Mouse (Mus musculus): Measurements from ENCODE around the gene Cwc27. TPM values are rescaled to one million over a fixed set of nuclear protein-coding genes. Genes with fewer than 3 reads are reported as not detected.

Gene Cwc27
- polyA plus RNA-seq, 1 experiment = 22.4 TPM

- Histone ChIP-seq H3K27ac (ENCODE audit: control insufficient read depth, insufficient read depth, low read depth, low read length, poor library complexity) (no peak overlapping the region), H3K4me3 (replicated peaks; ENCODE audit: control insufficient read depth, low read depth, low read length) (no peak overlapping the region), H3K4me1 (ENCODE audit: control insufficient read depth, insufficient read depth, low read length) (no peaks in the 10 kb centered on the region)
- TF ChIP-seq CTCF (IDR thresholded peaks at IDR 0.05; ENCODE audit: control insufficient read depth, insufficient read depth, low read length) = no peak
- TF ChIP-seq POLR2A (IDR thresholded peaks at IDR 0.05; ENCODE audit: borderline replicate concordance, control insufficient read depth, low read depth, low read length) = no peak
- 76% methylated on average over 4 of the region's 4 CpGs for WGBS
Measured at GRCm38 (mm10) chr13:104594820-104595351, 222.1 kb downstream of the Cwc27 start.

- Histone ChIP-seq H3K4me3 (replicated peaks; ENCODE audit: control insufficient read depth, low read depth, low read length) (no peak overlapping the region), H3K27ac (ENCODE audit: control insufficient read depth, insufficient read depth, low read depth, low read length, poor library complexity) (no peak overlapping the region), H3K4me1 (ENCODE audit: control insufficient read depth, insufficient read depth, low read length) (no peaks in the 10 kb centered on the region)
- TF ChIP-seq POLR2A (IDR thresholded peaks at IDR 0.05; ENCODE audit: borderline replicate concordance, control insufficient read depth, low read depth, low read length) (no peak), CTCF (IDR thresholded peaks at IDR 0.05; ENCODE audit: control insufficient read depth, insufficient read depth, low read length) (no peak)
- WGBS = 84% methylated on average over 7 of the region's 7 CpGs
Measured at GRCm38 (mm10) chr13:104590931-104591330, 226.0 kb downstream of the Cwc27 start.

GRCm38 (mm10) chr13:104590097-104590607 lies 226.8 kb downstream of the Cwc27 start:
- 72% methylated on average over 11 of the region's 11 CpGs for WGBS
- H3K4me1 ChIP-seq (ENCODE audit: control insufficient read depth, insufficient read depth, low read length) = no peaks in the 10 kb centered on the region
- H3K27ac ChIP-seq (ENCODE audit: control insufficient read depth, insufficient read depth, low read depth, low read length, poor library complexity) = no peak overlapping the region
- peak; percentile 18; the same call in 1 of the 2 replicates for TF ChIP-seq CTCF (IDR thresholded peaks at IDR 0.05; ENCODE audit: control insufficient read depth, insufficient read depth, low read length)
- no peak for TF ChIP-seq POLR2A (IDR thresholded peaks at IDR 0.05; ENCODE audit: borderline replicate concordance, control insufficient read depth, low read depth, low read length)
- H3K4me3 ChIP-seq (replicated peaks; ENCODE audit: control insufficient read depth, low read depth, low read length) = no peak overlapping the region

- H3K4me3 ChIP-seq (replicated peaks; ENCODE audit: control insufficient read depth, low read depth, low read length) = no peak overlapping the region
- no peak for TF ChIP-seq POLR2A (IDR thresholded peaks at IDR 0.05; ENCODE audit: borderline replicate concordance, control insufficient read depth, low read depth, low read length)
- TF ChIP-seq CTCF (IDR thresholded peaks at IDR 0.05; ENCODE audit: control insufficient read depth, insufficient read depth, low read length) = no peak
- H3K27ac ChIP-seq (ENCODE audit: control insufficient read depth, insufficient read depth, low read depth, low read length, poor library complexity) = no peak overlapping the region
- no peaks in the 10 kb centered on the region for H3K4me1 ChIP-seq (ENCODE audit: control insufficient read depth, insufficient read depth, low read length)
- WGBS = 82% methylated on average over 5 of the region's 5 CpGs
Measured at GRCm38 (mm10) chr13:104588383-104588782, 228.6 kb downstream of the Cwc27 start.

Other genes starting within 250 kb of the Cwc27 start
- 6.2 and 9.3 TPM in 2 replicates for gene Srek1ip1, start 24.7 kb downstream of the Cwc27 start, polyA plus RNA-seq (2011; ENCODE audit: insufficient read depth, insufficient read length, low replicate concordance, missing spikeins)
- not detected in 2 replicates for gene Shisal2b, start 46.8 kb upstream of the Cwc27 start, polyA plus RNA-seq (2011; ENCODE audit: insufficient read depth, insufficient read length, low replicate concordance, missing spikeins)
- gene Rgs7bp, start 237.8 kb upstream of the Cwc27 start, polyA plus RNA-seq (2011; ENCODE audit: insufficient read depth, insufficient read length, low replicate concordance, missing spikeins) = 0.57 TPM in 1 of 2 replicates, not detected in the other

Data from bone marrow, adult 2 months (tissue).